Mouse (Mus musculus) retina, postnatal 7 days (tissue): ENCODE measurements at regions not wholly inside any gene's neighbourhood (a gene's known extent, or its start where the extent isn't known, plus 50 kb on each side); places are given as distances from the start of the nearest gene placed in this dataset.

Source experiments
- DNase-seq: peaks from one replicate; pipeline ENCODE4 v3.0.0-alpha.2; 2012; ENCODE audit warnings: low read depth, low spot score

DNA sequence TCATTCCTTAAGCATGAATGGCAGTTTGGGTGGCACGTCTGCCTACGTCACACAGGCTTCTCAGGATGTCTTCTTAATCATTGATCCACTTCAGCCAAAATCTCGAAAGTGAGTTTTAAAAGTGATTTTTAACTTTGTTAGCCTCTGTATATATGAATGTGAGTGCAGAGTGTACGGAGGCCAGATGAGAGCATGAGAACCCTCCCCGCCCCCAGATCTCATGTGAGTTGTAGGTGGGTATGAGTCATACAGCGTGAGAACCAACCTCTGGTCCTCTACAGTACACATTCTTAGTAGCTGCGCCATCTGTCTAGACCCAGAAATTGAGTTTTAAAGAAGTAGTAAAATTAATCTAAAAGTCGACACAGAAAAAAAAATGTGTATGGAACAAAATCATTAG lies 322.1 kb downstream of the Qdpr start:
- no peak for DNase-seq

GRCm38 (mm10) chr5:45121751-45122280 lies 322.3 kb upstream of the Ldb2 start:
- no peak for DNase-seq

DNA sequence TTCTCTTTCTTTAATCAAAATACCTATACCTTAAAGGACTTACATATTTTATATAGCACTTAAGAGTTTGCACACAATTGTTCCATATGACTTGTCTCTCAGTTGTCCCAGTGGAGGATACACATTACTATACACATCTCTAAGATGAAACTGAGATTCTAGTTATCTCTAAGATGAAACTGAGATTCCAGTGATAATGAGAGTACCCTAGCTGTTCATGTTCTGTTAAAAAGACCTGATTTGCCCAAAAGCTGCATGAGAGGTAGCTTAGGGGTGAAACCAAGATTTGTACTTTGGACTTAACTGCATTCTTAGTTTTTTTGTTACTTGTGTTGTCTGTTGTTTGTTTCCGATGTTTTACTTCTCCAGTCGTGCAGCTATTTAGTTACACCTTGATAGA lies 320.3 kb upstream of the Ldb2 start:
- no peak for DNase-seq

GRCm38 (mm10) chr5:45111246-45111645 lies 311.8 kb upstream of the Ldb2 start:
- no peak for DNase-seq

GRCm38 (mm10) chr5:45110797-45111196 lies 311.3 kb upstream of the Ldb2 start:
- no peak for DNase-seq

DNA sequence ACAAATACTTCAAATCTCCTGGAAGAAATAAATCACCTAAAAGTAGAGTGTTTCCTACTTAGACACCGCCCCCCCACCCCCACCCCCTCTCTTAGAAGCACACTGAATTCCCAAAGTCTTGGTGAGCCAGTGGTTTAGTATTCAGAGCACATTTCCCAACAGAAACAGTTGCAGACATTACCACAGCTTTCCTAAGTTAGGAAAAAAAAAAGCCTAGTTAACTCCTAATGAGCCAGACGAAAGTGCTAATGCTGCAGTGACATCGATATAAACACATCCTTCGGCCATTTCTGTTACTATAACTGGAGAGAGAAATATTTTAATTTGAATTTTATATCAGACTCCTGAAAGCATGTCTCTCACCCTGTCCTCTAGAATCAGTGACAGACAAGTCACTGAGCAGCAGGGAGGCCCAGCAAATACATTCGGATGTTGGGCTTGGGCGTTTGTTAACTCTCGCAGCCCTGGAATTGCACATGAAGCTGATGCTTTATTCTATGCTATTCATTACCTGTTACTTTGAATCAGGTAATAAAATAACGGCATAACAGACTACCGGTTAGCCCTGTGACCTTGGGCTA lies 305.8 kb upstream of the Ldb2 start:
- no peak for DNase-seq

- no peak for DNase-seq
Measured at GRCm38 (mm10) chr5:45103763-45104428, 304.4 kb upstream of the Ldb2 start.

DNA sequence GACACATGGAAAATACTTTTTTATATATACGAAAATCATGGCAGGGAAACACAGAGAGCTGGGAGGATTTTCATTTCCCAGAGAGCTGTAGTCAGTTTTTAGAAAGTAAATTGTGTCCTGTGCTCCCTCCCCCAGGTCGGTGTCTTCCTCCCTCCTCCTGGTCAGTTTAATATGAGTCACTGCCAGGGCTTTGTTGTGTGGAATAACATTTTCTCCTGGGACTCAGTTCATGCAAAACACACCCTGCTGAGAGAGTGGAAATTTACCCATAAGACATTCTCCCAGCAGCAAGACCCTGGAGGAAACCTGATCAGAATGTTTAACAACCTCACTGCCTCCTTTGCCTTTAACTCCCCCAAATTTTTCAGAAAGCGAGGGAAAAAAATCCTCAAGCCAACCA lies 303.2 kb upstream of the Ldb2 start:
- DNase-seq = no peak

DNA sequence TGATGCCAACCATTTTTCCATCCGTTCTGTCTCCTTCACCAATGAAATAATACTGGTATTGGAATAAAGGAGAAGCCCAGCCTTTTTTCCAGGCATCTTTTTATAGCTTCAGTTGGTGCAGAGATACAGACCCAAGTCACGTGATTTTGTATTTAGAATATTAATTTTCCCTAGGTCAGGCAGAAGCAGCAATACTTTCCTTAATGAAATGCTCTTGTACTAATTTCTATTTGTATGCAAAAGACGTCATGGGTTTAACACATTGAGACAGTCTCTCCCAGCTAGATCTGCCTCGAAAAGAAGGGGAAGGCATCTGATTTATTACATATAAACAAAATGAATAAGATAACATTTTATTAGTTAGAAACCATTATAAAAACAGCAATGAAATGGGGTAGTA lies 302.3 kb upstream of the Ldb2 start:
- no peak for DNase-seq

- DNase-seq = no peak
Measured at GRCm38 (mm10) chr5:45099082-45099481, 299.6 kb upstream of the Ldb2 start.

- DNase-seq = no peak
Measured at GRCm38 (mm10) chr5:45097941-45098340, 298.5 kb upstream of the Ldb2 start.

- DNase-seq = no peak
Measured at GRCm38 (mm10) chr5:45084741-45085140, 285.3 kb upstream of the Ldb2 start.

GRCm38 (mm10) chr5:45082601-45083000 lies 283.1 kb upstream of the Ldb2 start:
- no peak for DNase-seq

- no peak for DNase-seq
Measured at GRCm38 (mm10) chr5:45076347-45076890, 276.9 kb upstream of the Ldb2 start.

DNA sequence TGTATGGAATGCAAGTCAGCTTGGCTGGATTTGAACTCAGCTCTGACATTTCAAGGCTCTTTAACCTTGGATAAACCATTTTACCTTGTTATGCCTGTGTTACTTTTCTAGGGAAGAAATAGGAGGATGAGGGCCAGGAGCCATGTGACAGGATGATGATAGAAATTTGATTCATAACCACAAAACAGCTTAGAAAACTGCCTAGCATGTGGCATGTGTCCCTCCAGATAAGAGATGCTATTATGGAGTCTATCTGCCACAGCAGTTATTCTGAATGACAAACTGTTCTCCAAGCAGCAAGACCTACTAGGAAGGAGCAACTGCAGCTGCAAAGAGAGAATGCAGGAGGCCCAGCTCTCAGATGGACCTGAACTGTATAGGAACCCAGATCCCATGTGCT lies 275.7 kb upstream of the Ldb2 start:
- DNase-seq = no peak

DNA sequence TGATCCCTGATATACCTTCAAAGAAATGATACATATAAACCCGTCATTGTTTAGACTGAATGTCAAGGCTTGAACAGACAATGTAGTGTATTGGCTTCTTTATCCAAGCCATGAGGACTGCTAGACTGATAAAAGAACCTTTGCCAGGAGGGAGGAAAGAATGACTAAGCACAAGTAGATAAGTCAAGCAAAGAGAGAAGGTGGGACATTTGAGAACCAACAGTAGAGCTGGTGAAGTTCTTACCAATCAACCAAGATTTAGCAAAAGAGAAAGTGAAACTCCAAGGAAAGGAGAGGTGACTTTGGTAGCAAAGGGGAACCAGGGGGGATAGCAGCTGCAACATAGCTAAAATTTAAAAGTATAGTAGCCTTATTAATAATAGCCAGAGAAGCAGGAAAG lies 273.0 kb upstream of the Ldb2 start:
- DNase-seq = no peak

- DNase-seq = no peak
Measured at GRCm38 (mm10) chr5:45065917-45066699, 266.6 kb upstream of the Ldb2 start.

DNA sequence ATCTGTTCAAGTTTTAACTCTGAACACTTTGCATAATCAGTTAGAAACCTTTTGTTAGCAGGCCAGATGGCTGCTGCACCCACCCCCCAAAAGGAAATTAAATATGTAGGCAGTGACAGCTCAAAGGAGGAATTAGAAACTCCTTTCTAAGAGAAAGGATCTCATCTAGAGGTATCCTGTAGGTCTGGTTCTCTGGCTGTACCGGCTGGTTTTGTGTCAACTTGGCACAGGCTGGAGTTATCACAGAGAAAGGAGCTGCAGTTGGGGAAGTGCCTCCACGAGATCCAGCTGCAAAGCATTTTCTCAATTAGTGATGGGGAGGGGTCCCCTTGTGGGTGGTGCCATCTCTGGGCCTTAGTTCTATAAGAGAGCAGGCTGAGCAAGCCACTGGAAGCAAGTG lies 263.1 kb upstream of the Ldb2 start:
- no peak for DNase-seq

DNA sequence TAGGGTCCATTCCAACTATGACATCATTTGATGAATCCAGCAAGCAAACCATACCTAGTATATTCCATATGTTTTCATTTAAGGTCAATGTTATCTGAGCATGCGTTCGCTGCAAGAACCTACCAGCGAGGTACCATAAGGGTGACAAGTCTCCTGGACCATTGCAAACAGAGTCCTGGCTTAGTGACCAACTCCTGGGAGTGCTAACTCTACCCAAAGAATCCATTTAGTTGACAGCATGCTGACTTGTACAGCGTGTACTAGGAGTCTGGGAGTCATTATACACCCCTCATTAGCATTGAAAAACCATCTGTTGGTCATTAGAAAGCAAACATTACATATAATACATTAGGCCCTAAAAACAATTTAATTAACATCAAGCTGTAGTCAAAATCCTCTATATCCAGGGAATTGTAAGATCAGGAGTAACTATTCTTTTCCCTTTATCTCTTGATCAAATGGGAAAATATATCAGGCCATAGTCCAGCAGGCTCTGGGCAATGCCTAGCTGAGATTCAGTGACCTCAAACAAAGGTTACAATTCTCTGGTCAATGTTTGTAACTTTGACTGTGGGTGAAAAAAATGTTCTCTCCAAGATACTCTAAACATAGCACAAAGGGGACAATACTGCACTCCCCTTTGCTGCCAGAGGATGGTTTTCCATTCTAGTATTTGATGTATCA lies 255.9 kb upstream of the Ldb2 start:
- DNase-seq = no peak

DNA sequence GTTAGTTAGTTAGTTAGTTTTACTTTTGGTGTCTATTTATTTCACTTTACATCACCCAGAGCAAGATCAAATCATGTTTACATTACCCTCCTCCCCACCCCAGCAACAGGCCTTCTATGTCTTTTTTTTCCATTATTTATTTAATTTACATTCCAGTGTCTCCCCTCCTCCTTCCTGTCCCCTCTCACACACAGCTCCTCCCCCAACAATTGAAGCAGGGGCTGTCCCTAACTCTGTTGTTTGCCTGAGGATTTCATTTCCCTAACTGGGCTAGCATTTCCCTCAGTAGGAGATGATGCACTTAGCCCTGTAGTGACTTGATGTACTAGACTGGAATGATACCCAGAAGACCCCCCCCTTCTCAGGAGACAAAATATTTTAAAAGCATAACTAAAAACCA lies 249.9 kb upstream of the Ldb2 start:
- no peak for DNase-seq

GRCm38 (mm10) chr5:45042914-45043313 lies 243.4 kb upstream of the Ldb2 start:
- no peak for DNase-seq

DNA sequence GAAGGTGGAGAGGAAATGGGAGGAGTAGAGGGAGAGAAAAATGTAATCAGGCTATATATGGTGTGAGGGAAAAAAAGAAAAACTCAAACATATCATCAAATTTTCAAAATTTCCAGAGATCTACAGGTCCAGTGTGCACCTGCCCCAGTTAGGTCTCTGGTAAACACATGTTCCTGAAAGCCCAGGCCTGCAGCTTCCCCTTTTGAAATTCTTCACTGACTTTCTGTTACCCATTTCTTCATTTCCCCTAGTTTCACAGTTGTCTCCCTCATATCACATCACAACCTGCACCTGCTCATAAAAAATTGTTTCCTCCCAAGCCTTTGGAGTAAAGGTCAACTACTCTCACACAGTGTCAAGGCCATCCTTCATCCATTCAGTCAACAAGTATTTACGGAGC lies 236.9 kb upstream of the Ldb2 start:
- no peak for DNase-seq
